16 mouse cellular contexts compared by ENCODE assay signal in genomic region chr14:11435166-11435784, GRCm38 (mm10).
DNase-seq lines count a peak whose midpoint lies in the region; ATAC-seq lines count a peak whose summit lies in the region.
"Had no signal": no experiment of that assay in that cellular context is flagged by ENCODE, and none has a peak within 500 bp of the region (broad histone marks: within the 10 kb centered on the region; RNA-seq: fewer than 3 reads in every experiment).

No protein-coding gene starts in this region.

- H3K9me3 ChIP-seq in hindbrain, embryonic 14.5 days (ENCODE audit: control insufficient read depth, low read length): no peaks in the 10 kb centered on the region
- H3K9me3 ChIP-seq: hindbrain, embryonic 12.5 days; midbrain, embryonic 10.5 days had no signal

- H3K9ac ChIP-seq in hindbrain, embryonic 14.5 days: no peak overlapping the region
- H3K9ac ChIP-seq: hindbrain, embryonic 12.5 days; liver, postnatal 0 days had no signal

- H3K4me3 ChIP-seq in hindbrain, embryonic 14.5 days (replicated peaks; ENCODE audit: low read length): no peak overlapping the region
- H3K4me3 ChIP-seq: hindbrain, embryonic 12.5 days; midbrain, embryonic 10.5 days had no signal

- no peak overlapping the region for H3K4me2 ChIP-seq in hindbrain, embryonic 14.5 days (replicated peaks)
- H3K4me2 ChIP-seq: hindbrain, embryonic 12.5 days had no signal

- DNase-seq in ES-CJ7 (ENCODE audit: low read depth, low spot score): peak; percentile 55
- DNase-seq in R1 (ENCODE audit: low read depth, low spot score): peak; percentile 70
- DNase-seq in layer of hippocampus, adult 9-10 months (ENCODE audit: low spot score): peak; percentile 15
- DNase-seq in left cerebral cortex, postnatal 36 days (ENCODE audit: low spot score in 2 of 2): peak; percentile 20 to 26
- no peak for DNase-seq in gastrocnemius, postnatal 25 days
- no peak for DNase-seq in heart, adult 9 months (ENCODE audit: low spot score in 2 of 2)
- no peak for DNase-seq in hindbrain, embryonic 14.5 days (ENCODE audit: low spot score)
- DNase-seq: adrenal gland, postnatal 36 days; cerebellum, postnatal 25 days; liver, postnatal 0 days; lung, postnatal 36 days had no signal

- intact Hi-C loops in left cerebral cortex, postnatal 36 days (cut with DNase I): no loop called here

- 91% methylated on average over 7 of the region's 7 CpGs for WGBS in hindbrain, embryonic 14.5 days

- no peak overlapping the region for H3K27ac ChIP-seq in hindbrain, embryonic 14.5 days
- H3K27ac ChIP-seq: hindbrain, embryonic 12.5 days; kidney, postnatal 0 days; midbrain, embryonic 10.5 days had no signal

- ATAC-seq in hindbrain, embryonic 14.5 days (ENCODE audit: low FRiP score): no peak
- ATAC-seq: activated CD4-positive, CD25-positive, alpha-beta regulatory T cell, adult 4 months; intestine, embryonic 16.5 days; liver, postnatal 0 days had no signal

- no peaks in the 10 kb centered on the region for H3K27me3 ChIP-seq in hindbrain, embryonic 14.5 days (ENCODE audit: control insufficient read depth, insufficient read depth, low read length)
- H3K27me3 ChIP-seq: hindbrain, embryonic 12.5 days had no signal

- no peaks in the 10 kb centered on the region for H3K36me3 ChIP-seq in hindbrain, embryonic 14.5 days (replicated peaks; ENCODE audit: control insufficient read depth, insufficient read depth)
- H3K36me3 ChIP-seq: hindbrain, embryonic 12.5 days; midbrain, embryonic 10.5 days had no signal

- no peaks in the 10 kb centered on the region for H3K4me1 ChIP-seq in hindbrain, embryonic 14.5 days (replicated peaks; ENCODE audit: control insufficient read depth, insufficient read depth, low read length)
- H3K4me1 ChIP-seq: hindbrain, embryonic 12.5 days; midbrain, embryonic 10.5 days had no signal

Comparison
In these comparisons a context has a peak if more than half of its experiments do, and no peak if none do; other contexts are left out.
1. DNase-seq: peak in ES-CJ7 (single experiment), R1 (single experiment), layer of hippocampus, adult 9-10 months (single experiment) and left cerebral cortex, postnatal 36 days (2 of 2); none in gastrocnemius, postnatal 25 days (single experiment), heart, adult 9 months (0 of 2) and hindbrain, embryonic 14.5 days (single experiment).